11 mouse cellular contexts compared by ENCODE assay signal in genomic region chr16:18136015-18136414, GRCm38 (mm10). TPM values are rescaled to one million over a fixed set of nuclear protein-coding genes. Genes with fewer than 3 reads are reported as not detected.
A peak's percentile ranks its signal among the peaks of the same experiment; 100 is the strongest.
DNase-seq lines count a peak whose midpoint lies in the region; ATAC-seq and TF ChIP-seq lines count a peak whose summit lies in the region.
"Had no signal": no experiment of that assay in that cellular context is flagged by ENCODE, and none has a peak within 500 bp of the region (broad histone marks: within the 10 kb centered on the region; RNA-seq: fewer than 3 reads in every experiment).

No protein-coding gene starts in this region.

- peaks cover 2% of the 10 kb centered on the region; the same call in 1 of the 2 replicates for H3K4me1 ChIP-seq in limb, embryonic 13.5 days
- peaks cover 16% of the 10 kb centered on the region for H3K4me1 ChIP-seq in limb, embryonic 10.5 days
- peaks cover 11% of the 10 kb centered on the region; the same call in 1 of the 2 replicates for H3K4me1 ChIP-seq in liver, embryonic 12.5 days
- no peaks in the 10 kb centered on the region for H3K4me1 ChIP-seq in lung, adult 2 months (ENCODE audit: control insufficient read depth, insufficient read depth, low read length)
- H3K4me1 ChIP-seq: embryonic facial prominence, embryonic 12.5 days had no signal

- 62% methylated on average over 7 of the region's 7 CpGs for WGBS in limb, embryonic 13.5 days
- WGBS in limb, embryonic 10.5 days: 46% methylated on average over 7 of the region's 7 CpGs
- WGBS in liver, embryonic 12.5 days (ENCODE audit: insufficient replicate concordance): 54% methylated on average over 7 of the region's 7 CpGs
- whole genome bisulfite sequencing in lung, adult 2 months: 60% methylated on average over 7 of the region's 7 CpGs

- H3K9me3 ChIP-seq in limb, embryonic 13.5 days: no peaks in the 10 kb centered on the region
- no peaks in the 10 kb centered on the region for H3K9me3 ChIP-seq in limb, embryonic 10.5 days (replicated peaks)
- no peaks in the 10 kb centered on the region for H3K9me3 ChIP-seq in liver, embryonic 12.5 days (replicated peaks)
- H3K9me3 ChIP-seq: embryonic facial prominence, embryonic 12.5 days; forebrain, embryonic 15.5 days had no signal

- H3K4me3 ChIP-seq in limb, embryonic 13.5 days: no peak overlapping the region
- no peak overlapping the region for H3K4me3 ChIP-seq in limb, embryonic 10.5 days
- H3K4me3 ChIP-seq in liver, embryonic 12.5 days: no peak overlapping the region
- H3K4me3 ChIP-seq in lung, adult 2 months (replicated peaks; ENCODE audit: extremely low read depth, low read depth, low read length): no peak overlapping the region
- H3K4me3 ChIP-seq: embryonic facial prominence, embryonic 12.5 days; forebrain, embryonic 15.5 days had no signal

- no peak for TF ChIP-seq POLR2A in lung, adult 2 months (IDR thresholded peaks at IDR 0.05; ENCODE audit: borderline replicate concordance, extremely low read depth, low read depth, low read length)

- DNase-seq in limb, embryonic 10.5 days (ENCODE audit: low spot score): no peak
- DNase-seq in cerebellum, adult 9-10 months: peak; percentile 89
- peak; percentile 85 to 91 for DNase-seq in kidney, adult 8-10 months
- no peak for DNase-seq in thymus, postnatal 36 days
- no peak for DNase-seq in lung, adult 2 months
- no peak for DNase-seq in gastrocnemius, postnatal 4 days (ENCODE audit: low spot score in 2 of 2)

- H3K36me3 ChIP-seq in limb, embryonic 13.5 days: no peaks in the 10 kb centered on the region
- H3K36me3 ChIP-seq in limb, embryonic 10.5 days: no peaks in the 10 kb centered on the region
- H3K36me3 ChIP-seq in liver, embryonic 12.5 days: no peaks in the 10 kb centered on the region
- H3K36me3 ChIP-seq: embryonic facial prominence, embryonic 12.5 days; forebrain, embryonic 15.5 days had no signal

- TF ChIP-seq CTCF in lung, adult 2 months (IDR thresholded peaks at IDR 0.05; ENCODE audit: insufficient read depth, low read length): no peak

- no peak overlapping the region for H3K27ac ChIP-seq in limb, embryonic 13.5 days
- no peak overlapping the region for H3K27ac ChIP-seq in limb, embryonic 10.5 days
- no peak overlapping the region for H3K27ac ChIP-seq in liver, embryonic 12.5 days
- H3K27ac ChIP-seq: embryonic facial prominence, embryonic 12.5 days; forebrain, embryonic 15.5 days had no signal

- no peak overlapping the region for H3K9ac ChIP-seq in limb, embryonic 13.5 days
- H3K9ac ChIP-seq in liver, embryonic 12.5 days: no peak overlapping the region
- H3K9ac ChIP-seq: embryonic facial prominence, embryonic 12.5 days; forebrain, embryonic 15.5 days had no signal

- H3K27me3 ChIP-seq in limb, embryonic 13.5 days: peaks cover 12% of the 10 kb centered on the region; the same call in 1 of the 2 replicates
- peaks cover 56% of the 10 kb centered on the region for H3K27me3 ChIP-seq in limb, embryonic 10.5 days (ENCODE audit: low read depth, poor library complexity, severe bottlenecking)
- peaks cover 17% of the 10 kb centered on the region for H3K27me3 ChIP-seq in liver, embryonic 12.5 days (replicated peaks)
- H3K27me3 ChIP-seq: forebrain, embryonic 15.5 days had no signal

- no peak overlapping the region for H3K4me2 ChIP-seq in limb, embryonic 13.5 days (replicated peaks)
- H3K4me2 ChIP-seq in liver, embryonic 12.5 days: no peak overlapping the region
- H3K4me2 ChIP-seq: embryonic facial prominence, embryonic 12.5 days; forebrain, embryonic 15.5 days had no signal

- ATAC-seq in limb, embryonic 13.5 days (ENCODE audit: low FRiP score, low read depth): peak; percentile 24; the same call in 1 of the 2 replicates
- ATAC-seq in liver, embryonic 12.5 days: peak; percentile 81
- ATAC-seq: forebrain, embryonic 15.5 days; Patski had no signal

RNA-seq across cellular contexts. Expression of gene Rtn4r, which starts 8.6 kb away (rescaled TPM):
- 6.4 and 6.5 TPM in 2 replicates for polyA plus RNA-seq in limb, embryonic 13.5 days (2015; fragmentation: Nextera tagmentation; extraction: Ambion mirVana)
- polyA plus RNA-seq in limb, embryonic 10.5 days (2016; fragmentation: Nextera tagmentation; extraction: Ambion mirVana): 1.3 and 3.8 TPM in 2 replicates
- polyA plus RNA-seq in liver, embryonic 12.5 days (2016; fragmentation: Nextera tagmentation; extraction: Ambion mirVana): 0.65 and 0.68 TPM in 2 replicates
- 1.1 and 1.4 TPM in 2 replicates for polyA plus RNA-seq in lung, adult 2 months (2012; rRNA removed)
- 1 to 10 TPM; 1.2 to 1.4 TPM for total RNA-seq in gastrocnemius, postnatal 4 days (2021)

RNA-seq across cellular contexts. Expression of gene Prodh, which starts 46.0 kb away (rescaled TPM):
- 8.8 and 9.5 TPM in 2 replicates for polyA plus RNA-seq in limb, embryonic 13.5 days (2015; fragmentation: Nextera tagmentation; extraction: Ambion mirVana)
- polyA plus RNA-seq in limb, embryonic 10.5 days (2016; fragmentation: Nextera tagmentation; extraction: Ambion mirVana): 16.6 and 19.4 TPM in 2 replicates
- polyA plus RNA-seq in liver, embryonic 12.5 days (2016; fragmentation: Nextera tagmentation; extraction: Ambion mirVana): 8.6 and 10.1 TPM in 2 replicates
- 49.3 and 56.7 TPM in 2 replicates for polyA plus RNA-seq in lung, adult 2 months (2012; rRNA removed)
- total RNA-seq in gastrocnemius, postnatal 4 days (2021): 1 to 10 TPM; 3.1 to 3.7 TPM

Comparison
In these comparisons a context has a peak if more than half of its experiments do, and no peak if none do; other contexts are left out.
1. DNase-seq: peak in cerebellum, adult 9-10 months (single experiment) and kidney, adult 8-10 months (2 of 2); none in limb, embryonic 10.5 days (single experiment), thymus, postnatal 36 days (0 of 2), lung, adult 2 months (single experiment) and gastrocnemius, postnatal 4 days (0 of 2).